Mouse (Mus musculus): ENCODE results near the gene Agpat3. TPM values are rescaled to one million over a fixed set of nuclear protein-coding genes. Genes with fewer than 3 reads are reported as not detected.
A peak's percentile ranks its signal among the peaks of the same experiment; 100 is the strongest.

The Agpat3 gene
- total RNA-seq, 2 experiments from 2014 or later, result 327 to 351 TPM

GRCm38 (mm10) chr10:78259702-78260101 lies 92.6 kb downstream of the Agpat3 start:
- DNase-seq, result no peak

GRCm38 (mm10) chr10:78259230-78259629 lies 93.1 kb downstream of the Agpat3 start:
- no peak for DNase-seq

- DNase-seq, result no peak
Observed at GRCm38 (mm10) chr10:78258142-78258675, 94.1 kb downstream of the Agpat3 start.

GRCm38 (mm10) chr10:78255646-78256059 lies 96.6 kb downstream of the Agpat3 start:
- peak; percentile 87 for DNase-seq

GRCm38 (mm10) chr10:78247206-78247605 lies 105.1 kb downstream of the Agpat3 start:
- no peak for DNase-seq

GRCm38 (mm10) chr10:78246725-78247124 lies 105.6 kb downstream of the Agpat3 start:
- no peak for DNase-seq

GRCm38 (mm10) chr10:78245225-78245547 lies 107.1 kb downstream of the Agpat3 start:
- no peak for DNase-seq

- peak; percentile 93 for DNase-seq
Observed at GRCm38 (mm10) chr10:78244438-78245224, 107.7 kb downstream of the Agpat3 start, which contains the start of gene Trappc10. TSS of gene Trappc10 (minus strand) at chr10:78244641.

- DNase-seq, result peak; percentile 60
Observed at GRCm38 (mm10) chr10:78244058-78244437, 108.2 kb downstream of the Agpat3 start.

- no peak for DNase-seq
Observed at GRCm38 (mm10) chr10:78238926-78239325, 113.4 kb downstream of the Agpat3 start.

GRCm38 (mm10) chr10:78238297-78238696 lies 114.0 kb downstream of the Agpat3 start:
- DNase-seq, result no peak

GRCm38 (mm10) chr10:78237809-78238208 lies 114.5 kb downstream of the Agpat3 start:
- no peak for DNase-seq

GRCm38 (mm10) chr10:78236885-78237629 lies 115.2 kb downstream of the Agpat3 start:
- no peak for DNase-seq

- peak; percentile 40 for DNase-seq
Observed at GRCm38 (mm10) chr10:78233756-78234155, 118.5 kb downstream of the Agpat3 start.

GRCm38 (mm10) chr10:78233161-78233560 lies 119.1 kb downstream of the Agpat3 start:
- no peak for DNase-seq

GRCm38 (mm10) chr10:78232301-78232980 lies 119.8 kb downstream of the Agpat3 start:
- DNase-seq, result no peak

GRCm38 (mm10) chr10:78228560-78228928 lies 123.7 kb downstream of the Agpat3 start:
- DNase-seq, result no peak

- DNase-seq, result peak; percentile 52
Observed at GRCm38 (mm10) chr10:78227875-78228559, 124.3 kb downstream of the Agpat3 start.

GRCm38 (mm10) chr10:78224136-78224535 lies 128.2 kb downstream of the Agpat3 start:
- no peak for DNase-seq

GRCm38 (mm10) chr10:78222908-78223307 lies 129.4 kb downstream of the Agpat3 start:
- DNase-seq, result peak; percentile 59

- DNase-seq, result no peak
Observed at GRCm38 (mm10) chr10:78221315-78221714, 131.0 kb downstream of the Agpat3 start.

GRCm38 (mm10) chr10:78219528-78219927 lies 132.8 kb downstream of the Agpat3 start:
- no peak for DNase-seq
